Mouse (Mus musculus): ENCODE results near the gene Sort1.

GRCm38 (mm10) chr3:108325521-108325920, 41.6 kb downstream of the Sort1 start:
- TF ChIP-seq CTCF (IDR thresholded peaks at IDR 0.05; ENCODE audit: extremely low read depth, insufficient read depth, low read length), result no peak
- no peak for TF ChIP-seq POLR2A (IDR thresholded peaks at IDR 0.05; ENCODE audit: extremely low read depth, insufficient read depth, low read length)

Measured in cortical plate, adult 2 months (tissue).